Mouse (Mus musculus): Measurements from ENCODE around the gene Cacna1s.

- no peak for TF ChIP-seq CTCF (IDR thresholded peaks at IDR 0.05; ENCODE audit: low read depth, low read length)
- no peak for TF ChIP-seq POLR2A (IDR thresholded peaks at IDR 0.05; ENCODE audit: borderline replicate concordance, low read depth, low read length)
Observed at GRCm38 (mm10) chr1:136008159-136008533, 44.4 kb upstream of the Cacna1s start.
